Mouse (Mus musculus) CD4-positive naive resting alpha-beta T cell, adult 57 days (primary cell): ENCODE data around the gene Pvalb. TPM values are rescaled to one million over a fixed set of nuclear protein-coding genes. Genes with fewer than 3 reads are reported as not detected.

Source experiments
- total RNA-seq: library from RNA; stranded (reverse); gene quantifications from one replicate; pipeline ENCODE4 v1.2.4, GENCODE M21; 2023

Pvalb gene
- total RNA-seq, result not detected

GRCm38 (mm10) chr15:78206312-78206711 is at the start of gene Pvalb:
TSS of gene Pvalb (minus strand) at chr15:78206400.

GRCm38 (mm10) chr15:78244695-78245492 is 38.7 kb upstream of the Pvalb start, which contains the start of gene Ncf4:
TSS of gene Ncf4 (plus strand) at chr15:78244801.

GRCm38 (mm10) chr15:78173972-78174886 is 32.0 kb downstream of the Pvalb start, which contains the start of gene Ift27:
TSS of gene Ift27 (minus strand) at chr15:78174107.

Other genes starting within 250 kb of the Pvalb start
- gene Foxred2, start 249.7 kb downstream of the Pvalb start, total RNA-seq, result 4.6 TPM
- gene Eif3d, start 235.6 kb downstream of the Pvalb start, total RNA-seq, result 155 TPM
- gene Cacng2, start 86.4 kb downstream of the Pvalb start, total RNA-seq, result not detected
- 18.0 TPM for gene Ift27, start 32.3 kb downstream of the Pvalb start, total RNA-seq
- gene Ncf4, start 38.4 kb upstream of the Pvalb start, total RNA-seq, result 41.6 TPM
- gene Csf2rb2, start 99.3 kb upstream of the Pvalb start, total RNA-seq, result 0.98 TPM
- gene Csf2rb, start 119.4 kb upstream of the Pvalb start, total RNA-seq, result 4.1 TPM
- not detected for gene Tex33, start 189.5 kb upstream of the Pvalb start, total RNA-seq
- 0.92 TPM for gene Tst, start 199.5 kb upstream of the Pvalb start, total RNA-seq
- gene Mpst, start 200.0 kb upstream of the Pvalb start, total RNA-seq, result 23.0 TPM
- gene Kctd17, start 222.2 kb upstream of the Pvalb start, total RNA-seq, result 10.8 TPM